Mouse (Mus musculus): ENCODE results near the gene Fars2. TPM values are rescaled to one million over a fixed set of nuclear protein-coding genes. Genes with fewer than 3 reads are reported as not detected.
"Not testable (repeated sequence)": the region's sequence is repeated elsewhere in the genome, so short reads cannot be mapped to it uniquely, and the experiment has no call there.

Gene Fars2
- polyA plus RNA-seq, 1 experiment: 28.4 TPM

DNA sequence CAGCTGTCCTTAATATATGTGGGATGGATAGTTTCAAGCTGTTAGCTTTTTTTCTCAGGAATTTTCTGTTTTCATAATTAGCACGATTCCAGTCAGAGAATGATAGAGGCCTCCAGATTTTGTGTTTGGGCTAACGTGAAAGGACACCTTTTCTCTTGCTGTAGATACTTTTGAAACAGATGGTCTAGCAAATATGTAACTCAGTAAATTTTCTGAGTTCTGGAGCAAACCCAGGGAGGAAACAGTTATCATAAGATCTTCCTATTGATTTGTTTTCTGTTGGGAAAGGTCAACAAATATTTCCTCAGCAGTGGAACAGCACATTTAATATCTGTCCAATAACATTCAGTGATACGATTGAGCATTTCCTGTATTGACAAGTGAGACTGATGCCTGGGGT lies 209.3 kb downstream of the Fars2 start:
- no peak for DNase-seq
- Histone ChIP-seq H3K27me3 (ENCODE audit: control insufficient read depth, insufficient read depth, low read length) (no peaks in the 10 kb centered on the region), H3K4me1 (ENCODE audit: control insufficient read depth, insufficient read depth, low read length) (peaks cover 2% of the 10 kb centered on the region; the same call in 1 of the 2 replicates), H3K4me3 (replicated peaks; ENCODE audit: insufficient read depth, low read depth, low read length) (no peak overlapping the region), H3K27ac (ENCODE audit: insufficient read depth, low read length) (no peak overlapping the region)
- no peak for TF ChIP-seq CTCF (IDR thresholded peaks at IDR 0.05; ENCODE audit: borderline replicate concordance, insufficient read depth, low read depth, low read length)
- TF ChIP-seq POLR2A (IDR thresholded peaks at IDR 0.05; ENCODE audit: borderline replicate concordance, insufficient read depth, low read length): no peak
- WGBS: 38% methylated on average over 3 of the region's 3 CpGs

DNA sequence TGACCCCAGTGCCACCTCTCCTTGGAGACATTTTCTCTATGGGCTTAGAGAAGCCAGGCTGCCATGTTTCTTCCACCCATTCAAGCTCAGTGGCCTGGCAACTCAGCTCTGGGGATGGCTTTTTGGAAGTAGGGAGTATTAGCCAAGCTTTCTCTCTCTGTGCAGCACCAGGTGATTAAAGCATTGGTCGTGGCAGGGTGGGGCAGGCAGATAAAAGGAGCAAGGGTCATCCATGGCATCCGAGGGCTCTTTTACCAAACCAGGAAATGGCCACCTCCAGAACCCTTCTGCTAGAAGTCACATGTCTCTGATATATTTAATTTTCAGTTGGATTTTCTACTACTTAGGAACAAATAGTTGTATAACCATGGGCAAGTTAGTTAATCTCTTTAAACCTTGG lies 212.7 kb downstream of the Fars2 start:
- H3K4me3 ChIP-seq (replicated peaks; ENCODE audit: insufficient read depth, low read depth, low read length): no peak overlapping the region
- H3K27me3 ChIP-seq (ENCODE audit: control insufficient read depth, insufficient read depth, low read length): no peaks in the 10 kb centered on the region
- TF ChIP-seq CTCF (IDR thresholded peaks at IDR 0.05; ENCODE audit: borderline replicate concordance, insufficient read depth, low read depth, low read length) (no peak), POLR2A (IDR thresholded peaks at IDR 0.05; ENCODE audit: borderline replicate concordance, insufficient read depth, low read length) (no peak)
- no peak for DNase-seq
- WGBS: 93% methylated on average over 2 of the region's 2 CpGs
- H3K27ac ChIP-seq (ENCODE audit: insufficient read depth, low read length): no peak overlapping the region
- H3K4me1 ChIP-seq (ENCODE audit: control insufficient read depth, insufficient read depth, low read length): peaks cover 2% of the 10 kb centered on the region; the same call in 1 of the 2 replicates

DNA sequence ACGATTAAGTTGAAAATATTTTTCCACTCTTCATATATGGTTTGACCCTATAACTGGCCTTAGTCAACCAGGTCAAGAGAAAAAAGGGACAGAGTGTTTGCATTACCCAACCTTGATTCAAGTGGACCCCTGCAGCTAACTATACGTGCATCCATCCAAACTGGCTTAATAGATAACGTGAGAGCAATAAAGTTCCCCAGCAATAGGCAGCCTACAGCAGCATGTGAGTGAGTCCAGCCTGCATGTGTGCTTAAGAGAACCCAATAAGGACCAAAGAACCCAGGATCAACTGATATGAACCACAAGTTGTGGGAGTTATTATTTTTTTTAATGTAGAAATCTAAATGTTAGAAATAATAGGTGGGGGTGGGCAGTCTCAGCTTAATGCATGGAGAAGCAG lies 213.3 kb downstream of the Fars2 start:
- DNase-seq: no peak
- TF ChIP-seq POLR2A (IDR thresholded peaks at IDR 0.05; ENCODE audit: borderline replicate concordance, insufficient read depth, low read length) (no peak), CTCF (IDR thresholded peaks at IDR 0.05; ENCODE audit: borderline replicate concordance, insufficient read depth, low read depth, low read length) (no peak)
- Histone ChIP-seq H3K4me3 (replicated peaks; ENCODE audit: insufficient read depth, low read depth, low read length) (no peak overlapping the region), H3K27me3 (ENCODE audit: control insufficient read depth, insufficient read depth, low read length) (no peaks in the 10 kb centered on the region), H3K27ac (ENCODE audit: insufficient read depth, low read length) (no peak overlapping the region), H3K4me1 (ENCODE audit: control insufficient read depth, insufficient read depth, low read length) (peaks cover 2% of the 10 kb centered on the region; the same call in 1 of the 2 replicates)
- WGBS: 85% methylated on average over 3 of the region's 3 CpGs

DNA sequence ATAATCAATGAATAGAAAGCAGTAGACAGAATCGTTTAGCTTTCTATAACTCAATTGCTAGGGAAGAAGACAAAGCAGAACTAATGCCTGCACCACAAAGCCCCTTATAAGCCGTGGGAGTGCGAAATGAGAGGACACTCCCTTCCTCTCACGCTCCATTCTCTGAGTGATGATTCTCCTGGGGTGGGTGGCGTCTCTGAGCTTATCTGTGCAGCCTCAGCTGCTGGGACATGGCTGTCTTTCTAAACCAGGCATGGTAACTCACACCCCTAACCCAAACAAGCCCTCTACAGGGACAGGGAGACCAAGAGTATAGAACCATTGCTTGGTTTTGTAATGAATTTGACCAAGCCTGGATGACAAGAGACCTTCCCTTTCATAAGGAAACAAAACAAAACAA lies 217.5 kb downstream of the Fars2 start:
- no peak overlapping the region for H3K4me3 ChIP-seq (replicated peaks; ENCODE audit: insufficient read depth, low read depth, low read length)
- 65% methylated on average over 5 of the region's 5 CpGs for WGBS
- H3K27me3 ChIP-seq (ENCODE audit: control insufficient read depth, insufficient read depth, low read length): no peaks in the 10 kb centered on the region
- no peak overlapping the region for H3K27ac ChIP-seq (ENCODE audit: insufficient read depth, low read length)
- no peaks in the 10 kb centered on the region for H3K4me1 ChIP-seq (ENCODE audit: control insufficient read depth, insufficient read depth, low read length)
- no peak for DNase-seq
- TF ChIP-seq CTCF (IDR thresholded peaks at IDR 0.05; ENCODE audit: borderline replicate concordance, insufficient read depth, low read depth, low read length) (no peak), POLR2A (IDR thresholded peaks at IDR 0.05; ENCODE audit: borderline replicate concordance, insufficient read depth, low read length) (no peak)

- no peak overlapping the region for H3K4me3 ChIP-seq (replicated peaks; ENCODE audit: insufficient read depth, low read depth, low read length)
- WGBS: 74% methylated on average over 11 of the region's 11 CpGs
- H3K27ac ChIP-seq (ENCODE audit: insufficient read depth, low read length): no peak overlapping the region
- no peak for TF ChIP-seq CTCF (IDR thresholded peaks at IDR 0.05; ENCODE audit: borderline replicate concordance, insufficient read depth, low read depth, low read length)
- no peak for TF ChIP-seq POLR2A (IDR thresholded peaks at IDR 0.05; ENCODE audit: borderline replicate concordance, insufficient read depth, low read length)
- H3K27me3 ChIP-seq (ENCODE audit: control insufficient read depth, insufficient read depth, low read length): no peaks in the 10 kb centered on the region
- no peak for DNase-seq
- no peaks in the 10 kb centered on the region for H3K4me1 ChIP-seq (ENCODE audit: control insufficient read depth, insufficient read depth, low read length)
Observed at GRCm38 (mm10) chr13:36351529-36351928, 234.3 kb downstream of the Fars2 start.

DNA sequence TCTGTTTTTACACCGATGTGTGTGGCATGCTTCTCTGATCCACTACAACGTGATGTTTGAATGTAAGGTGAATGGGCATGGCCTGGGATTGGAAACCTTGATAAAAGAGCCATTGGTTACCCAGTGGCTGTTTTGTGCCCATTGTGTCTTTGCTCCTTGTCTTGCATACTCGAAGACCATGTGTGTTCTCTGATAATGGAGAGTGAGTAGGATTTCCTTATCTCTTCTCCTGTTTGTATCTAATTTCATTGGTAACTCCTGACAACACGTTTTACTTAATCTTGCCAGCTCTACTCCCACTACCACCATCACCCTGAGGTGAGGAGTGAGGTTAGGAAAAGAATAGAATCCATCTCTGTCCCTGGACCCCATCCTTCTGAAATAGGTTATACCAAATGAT lies 240.3 kb downstream of the Fars2 start:
- no peak for TF ChIP-seq CTCF (IDR thresholded peaks at IDR 0.05; ENCODE audit: borderline replicate concordance, insufficient read depth, low read depth, low read length)
- TF ChIP-seq POLR2A (IDR thresholded peaks at IDR 0.05; ENCODE audit: borderline replicate concordance, insufficient read depth, low read length): no peak
- H3K4me3 ChIP-seq (replicated peaks; ENCODE audit: insufficient read depth, low read depth, low read length): no peak overlapping the region
- no peaks in the 10 kb centered on the region for H3K4me1 ChIP-seq (ENCODE audit: control insufficient read depth, insufficient read depth, low read length)
- no peaks in the 10 kb centered on the region for H3K27me3 ChIP-seq (ENCODE audit: control insufficient read depth, insufficient read depth, low read length)
- WGBS: 88% methylated on average over 4 of the region's 4 CpGs
- DNase-seq: no peak
- no peak overlapping the region for H3K27ac ChIP-seq (ENCODE audit: insufficient read depth, low read length)

DNA sequence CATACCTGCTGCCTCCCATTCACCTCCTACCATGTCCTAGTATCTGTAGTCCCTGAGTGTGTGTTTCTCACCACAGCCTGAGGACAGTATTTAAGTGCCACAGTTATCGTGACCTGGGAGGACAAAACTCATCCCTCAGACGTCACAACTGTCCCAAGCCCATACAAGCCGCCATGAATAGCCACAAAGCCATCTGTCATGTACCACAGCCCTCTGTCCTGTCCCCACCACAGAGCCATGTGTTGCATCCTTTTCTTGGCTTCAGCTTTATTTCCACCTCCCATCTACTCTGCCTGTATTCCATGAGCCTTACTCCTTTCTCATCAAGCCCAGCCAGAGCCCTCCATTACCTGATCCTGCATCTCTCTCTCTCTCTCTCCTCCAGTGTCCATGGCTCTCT lies 244.2 kb downstream of the Fars2 start:
- Histone ChIP-seq H3K27me3 (ENCODE audit: control insufficient read depth, insufficient read depth, low read length) (no peaks in the 10 kb centered on the region), H3K4me1 (ENCODE audit: control insufficient read depth, insufficient read depth, low read length) (0 out of 2 replicates have a peak, but pooled peaks cover 3% of the 10 kb centered on the region), H3K4me3 (replicated peaks; ENCODE audit: insufficient read depth, low read depth, low read length) (no peak overlapping the region), H3K27ac (ENCODE audit: insufficient read depth, low read length) (no peak overlapping the region)
- TF ChIP-seq CTCF (IDR thresholded peaks at IDR 0.05; ENCODE audit: borderline replicate concordance, insufficient read depth, low read depth, low read length) (no peak), POLR2A (IDR thresholded peaks at IDR 0.05; ENCODE audit: borderline replicate concordance, insufficient read depth, low read length) (no peak)
- 23% methylated on average over 3 of the region's 3 CpGs for WGBS
- peak in 1 of 2 experiments; percentile 5 for DNase-seq

DNA sequence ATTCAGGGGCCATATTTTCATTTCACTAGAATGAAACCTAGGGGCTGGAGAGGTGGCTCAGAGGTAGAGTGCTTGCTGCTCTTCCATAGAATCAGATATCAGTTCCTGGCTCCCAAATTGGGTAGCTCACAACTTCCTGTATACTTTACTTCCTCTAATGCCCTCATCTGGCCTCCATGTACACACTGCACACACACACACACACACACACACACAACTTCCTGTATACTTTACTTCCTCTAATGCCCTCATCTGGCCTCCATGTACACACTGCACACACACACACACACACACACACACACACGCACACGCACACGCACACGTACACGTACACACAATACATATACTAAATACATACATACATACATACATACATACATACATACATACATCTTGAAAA lies 248.5 kb downstream of the Fars2 start:
- H3K27ac ChIP-seq (ENCODE audit: insufficient read depth, low read length); H3K4me3 ChIP-seq (replicated peaks; ENCODE audit: insufficient read depth, low read depth, low read length); H3K27me3 ChIP-seq (ENCODE audit: control insufficient read depth, insufficient read depth, low read length); H3K4me1 ChIP-seq (ENCODE audit: control insufficient read depth, insufficient read depth, low read length); DNase-seq: not testable (repeated sequence)
- WGBS: 96% methylated on average over 5 of the region's 5 CpGs
